Mouse (Mus musculus): ENCODE results near the gene Kctd11. TPM values are rescaled to one million over a fixed set of nuclear protein-coding genes. Genes with fewer than 3 reads are reported as not detected.
A peak's percentile ranks its signal among the peaks of the same experiment; 100 is the strongest.
"Not testable (repeated sequence)": the region's sequence is repeated elsewhere in the genome, so short reads cannot be mapped to it uniquely, and the experiment has no call there.

Kctd11 gene
- polyA plus RNA-seq (2015; fragmentation: Nextera tagmentation; extraction: Ambion mirVana) = 7.7 and 7.8 TPM in 2 replicates

- Histone ChIP-seq H3K4me1 (replicated peaks; ENCODE audit: insufficient read depth, low read length) (peaks cover 27% of the 10 kb centered on the region), H3K9me3 (replicated peaks; ENCODE audit: low read length) (no peaks in the 10 kb centered on the region), H3K36me3 (ENCODE audit: insufficient read depth, low read length) (no peaks in the 10 kb centered on the region), H3K27ac (peak within 1 kb of the TSS; percentile 91), H3K27me3 (ENCODE audit: insufficient read depth, low read length) (no peaks in the 10 kb centered on the region), H3K9ac (ENCODE audit: low read depth, low read length) (peak within 1 kb of the TSS; percentile 59), H3K4me3 (replicated peaks; ENCODE audit: low read depth, low read length) (peak within 1 kb of the TSS; percentile 46), H3K4me2 (ENCODE audit: low read length) (peak within 1 kb of the TSS; percentile 82)
- peak; percentile 63 for TF ChIP-seq CTCF (IDR thresholded peaks at IDR 0.05; ENCODE audit: low read depth)
- ATAC-seq (replicated peaks; ENCODE audit: low FRiP score, low read depth) (peak; percentile 87), DNase-seq (ENCODE audit: low spot score) (peak; percentile 93)
- under 1% methylated on average over 46 of the region's 46 CpGs for WGBS
These were observed at the start of gene Kctd11 for GRCm38 (mm10) chr11:69880853-69881603. Gene Kctd11, minus strand, starts transcription at chr11:69881406.

- WGBS = 89% methylated on average over 8 of the region's 8 CpGs
- not testable (repeated sequence) for H3K27ac ChIP-seq; ATAC-seq (replicated peaks; ENCODE audit: low FRiP score, low read depth); H3K27me3 ChIP-seq (ENCODE audit: insufficient read depth, low read length); H3K4me3 ChIP-seq (replicated peaks; ENCODE audit: low read depth, low read length); H3K9me3 ChIP-seq (replicated peaks; ENCODE audit: low read length); H3K4me2 ChIP-seq (ENCODE audit: low read length); DNase-seq (ENCODE audit: low spot score); H3K9ac ChIP-seq (ENCODE audit: low read depth, low read length); H3K4me1 ChIP-seq (replicated peaks; ENCODE audit: insufficient read depth, low read length); H3K36me3 ChIP-seq (ENCODE audit: insufficient read depth, low read length)
These were observed 49.0 kb upstream of the Kctd11 start for GRCm38 (mm10) chr11:69930176-69930575.

- 80% methylated on average over 4 of the region's 4 CpGs for WGBS
- ATAC-seq (replicated peaks; ENCODE audit: low FRiP score, low read depth) (no peak), DNase-seq (ENCODE audit: low spot score) (no peak)
- no peaks in the 10 kb centered on the region for H3K27me3 ChIP-seq (ENCODE audit: insufficient read depth, low read length)
- H3K27ac ChIP-seq = no peak overlapping the region
- H3K4me3 ChIP-seq (replicated peaks; ENCODE audit: low read depth, low read length) = no peak overlapping the region
- no peak overlapping the region for H3K4me2 ChIP-seq (ENCODE audit: low read length)
- H3K36me3 ChIP-seq (ENCODE audit: insufficient read depth, low read length) = no peaks in the 10 kb centered on the region
- H3K9me3 ChIP-seq (replicated peaks; ENCODE audit: low read length) = no peaks in the 10 kb centered on the region
- no peaks in the 10 kb centered on the region for H3K4me1 ChIP-seq (replicated peaks; ENCODE audit: insufficient read depth, low read length)
- TF ChIP-seq CTCF (IDR thresholded peaks at IDR 0.05; ENCODE audit: low read depth) = no peak
- no peak overlapping the region for H3K9ac ChIP-seq (ENCODE audit: low read depth, low read length)
These were observed 48.5 kb upstream of the Kctd11 start for GRCm38 (mm10) chr11:69929712-69930111.

- WGBS = 97% methylated on average over 2 of the region's 2 CpGs
- TF ChIP-seq CTCF (IDR thresholded peaks at IDR 0.05; ENCODE audit: low read depth) = 0 out of 2 replicates have a peak, but pooled peaks have one; percentile 13
- Histone ChIP-seq H3K4me2 (ENCODE audit: low read length) (no peak overlapping the region), H3K36me3 (ENCODE audit: insufficient read depth, low read length) (no peaks in the 10 kb centered on the region), H3K27me3 (ENCODE audit: insufficient read depth, low read length) (no peaks in the 10 kb centered on the region), H3K4me3 (replicated peaks; ENCODE audit: low read depth, low read length) (no peak overlapping the region), H3K4me1 (replicated peaks; ENCODE audit: insufficient read depth, low read length) (no peaks in the 10 kb centered on the region), H3K27ac (no peak overlapping the region), H3K9ac (ENCODE audit: low read depth, low read length) (no peak overlapping the region), H3K9me3 (replicated peaks; ENCODE audit: low read length) (no peaks in the 10 kb centered on the region)
- DNase-seq (ENCODE audit: low spot score) (no peak), ATAC-seq (replicated peaks; ENCODE audit: low FRiP score, low read depth) (no peak)
These were observed 46.3 kb upstream of the Kctd11 start for GRCm38 (mm10) chr11:69927501-69927900.

- Histone ChIP-seq H3K4me2 (ENCODE audit: low read length) (no peak overlapping the region), H3K36me3 (ENCODE audit: insufficient read depth, low read length) (peaks cover 11% of the 10 kb centered on the region; the same call in 1 of the 2 replicates), H3K9ac (ENCODE audit: low read depth, low read length) (no peak overlapping the region), H3K4me1 (replicated peaks; ENCODE audit: insufficient read depth, low read length) (peaks cover 11% of the 10 kb centered on the region), H3K4me3 (replicated peaks; ENCODE audit: low read depth, low read length) (no peak overlapping the region), H3K27ac (peak overlapping the region; percentile 95), H3K27me3 (ENCODE audit: insufficient read depth, low read length) (no peaks in the 10 kb centered on the region), H3K9me3 (replicated peaks; ENCODE audit: low read length) (no peaks in the 10 kb centered on the region)
- no peak for TF ChIP-seq CTCF (IDR thresholded peaks at IDR 0.05; ENCODE audit: low read depth)
- no peak for DNase-seq (ENCODE audit: low spot score)
- ATAC-seq (replicated peaks; ENCODE audit: low FRiP score, low read depth) = no peak
- 57% methylated on average over 3 of the region's 3 CpGs for WGBS
These were observed 41.6 kb upstream of the Kctd11 start for GRCm38 (mm10) chr11:69922796-69923195.

GRCm38 (mm10) chr11:69922012-69922756 is 41.0 kb upstream of the Kctd11 start:
- Histone ChIP-seq H3K4me2 (ENCODE audit: low read length) (peak overlapping the region; percentile 64), H3K27ac (peak overlapping the region; percentile 95), H3K9ac (ENCODE audit: low read depth, low read length) (peak overlapping the region; percentile 66), H3K4me3 (replicated peaks; ENCODE audit: low read depth, low read length) (peak overlapping the region; percentile 47), H3K4me1 (replicated peaks; ENCODE audit: insufficient read depth, low read length) (peaks cover 11% of the 10 kb centered on the region), H3K9me3 (replicated peaks; ENCODE audit: low read length) (no peaks in the 10 kb centered on the region), H3K36me3 (ENCODE audit: insufficient read depth, low read length) (peaks cover 17% of the 10 kb centered on the region), H3K27me3 (ENCODE audit: insufficient read depth, low read length) (no peaks in the 10 kb centered on the region)
- peak; percentile 71 for DNase-seq (ENCODE audit: low spot score)
- no peak for ATAC-seq (replicated peaks; ENCODE audit: low FRiP score, low read depth)
- WGBS = 2% methylated on average over 12 of the region's 12 CpGs
- TF ChIP-seq CTCF (IDR thresholded peaks at IDR 0.05; ENCODE audit: low read depth) = peak; percentile 44
